Mouse (Mus musculus): ENCODE measurements around the gene Socs7.

- no peak for TF ChIP-seq CTCF (IDR thresholded peaks at IDR 0.05; ENCODE audit: borderline replicate concordance, control insufficient read depth, extremely low read depth, insufficient read depth, low read length, poor library complexity)
- TF ChIP-seq POLR2A (IDR thresholded peaks at IDR 0.05; ENCODE audit: control insufficient read depth, extremely low read depth, insufficient read depth, low read length, poor library complexity), result no peak
These were observed 60.2 kb downstream of the Socs7 start for GRCm38 (mm10) chr11:97422507-97422906.
